Mouse (Mus musculus) embryonic facial prominence, embryonic 13.5 days (tissue): Measurements from ENCODE around the gene Narfl. TPM values are rescaled to one million over a fixed set of nuclear protein-coding genes. Genes with fewer than 3 reads are reported as not detected.

Experiments used
- ATAC-seq: fragments of 200-750 bp; cut with Nextera tagmentation; 2 replicates; pipeline ENCODE4 v1.8.0; 2017; ENCODE audit warnings: low read depth; ENCODE audit not compliant: insufficient number of reproducible peaks, insufficient read depth, low FRiP score, low TSS enrichment
- H3K27ac ChIP-seq: fragments of 300-500 bp; sonication (generic); 2 replicates; pipeline ENCODE4 v1.5.1; 2015; ENCODE audit warnings: moderate library complexity, mild to moderate bottlenecking, inconsistent platforms
- H3K27me3 ChIP-seq: fragments of 300-500 bp; sonication (generic); 2 replicates; pipeline ENCODE4 v1.6.1; 2015; ENCODE audit warnings: mild to moderate bottlenecking, inconsistent platforms
- H3K36me3 ChIP-seq: fragments of 300-500 bp; sonication (generic); 2 replicates; pipeline ENCODE4 v1.6.1; 2015; ENCODE audit warnings: mild to moderate bottlenecking, inconsistent platforms
- H3K4me1 ChIP-seq: fragments of 300-500 bp; sonication (generic); 2 replicates; pipeline ENCODE4 v1.6.1; 2015; ENCODE audit warnings: inconsistent platforms
- H3K4me2 ChIP-seq: fragments of 300-500 bp; sonication (generic); 2 replicates; pipeline ENCODE4 v1.6.1; 2015; ENCODE audit warnings: moderate library complexity, mild to moderate bottlenecking, inconsistent platforms
- H3K4me3 ChIP-seq: fragments of 300-500 bp; sonication (generic); 2 replicates; pipeline ENCODE4 v1.5.1; 2015; ENCODE audit warnings: mild to moderate bottlenecking, inconsistent platforms
- H3K9ac ChIP-seq: fragments of 300-500 bp; sonication (generic); 2 replicates; pipeline ENCODE4 v1.6.1; 2015; ENCODE audit warnings: mild to moderate bottlenecking, inconsistent platforms
- H3K9me3 ChIP-seq: fragments of 300-500 bp; sonication (generic); 2 replicates; pipeline ENCODE4 v1.6.1; 2016; ENCODE audit warnings: inconsistent platforms
- WGBS: fragments of 180-500 bp; shearing (Covaris S2); methylation state at CpG from one replicate; pipeline ENCODE4 v1.1.7; 2015; ENCODE audit warnings: mixed read lengths; 5-methylcytosine and 5-hydroxymethylcytosine counted together
- polyA plus RNA-seq: library from polyadenylated mRNA; unstranded; fragments of >200 nt; fragmentation: Nextera tagmentation; extraction: Ambion mirVana; gene quantifications from 2 replicates; pipeline ENCODE4 v1.2.1, GENCODE M21; 2015

Gene Narfl
- polyA plus RNA-seq, 1 experiment from 2014 or later, result 24.9 TPM

- Histone ChIP-seq H3K4me3 (no peak overlapping the region), H3K36me3 (no peaks in the 10 kb centered on the region), H3K27me3 (0 out of 2 replicates have a peak, but pooled peaks cover 3% of the 10 kb centered on the region), H3K9ac (no peak overlapping the region), H3K27ac (no peak overlapping the region), H3K4me2 (no peak overlapping the region), H3K4me1 (peaks cover 8% of the 10 kb centered on the region), H3K9me3 (no peaks in the 10 kb centered on the region)
- WGBS, result 94% methylated on average over 4 of the region's 4 CpGs
- ATAC-seq, result no peak
Observed at GRCm38 (mm10) chr17:25748238-25748637, 25.3 kb upstream of the Narfl start.

DNA sequence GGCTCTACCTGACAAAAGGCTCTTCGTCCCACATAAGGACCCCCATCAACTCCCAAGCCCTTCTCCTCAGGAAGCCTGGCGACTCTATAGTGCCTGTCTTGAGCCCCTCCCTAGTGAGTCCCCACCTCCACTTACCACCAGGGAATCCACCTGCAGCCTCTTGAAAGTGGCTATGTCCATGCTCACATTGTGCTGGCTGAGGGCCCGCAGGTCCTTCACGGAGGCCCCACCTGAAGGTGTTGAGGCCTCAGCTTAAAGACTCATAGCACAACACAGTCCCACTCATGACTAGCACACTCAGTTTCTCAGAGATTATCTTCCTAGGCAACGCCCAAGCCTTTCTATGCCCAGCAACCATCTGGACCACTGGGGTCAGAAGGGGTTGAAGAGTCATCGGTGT, 24.3 kb upstream of the Narfl start:
- Histone ChIP-seq H3K4me3 (no peak overlapping the region), H3K9me3 (no peaks in the 10 kb centered on the region), H3K27me3 (0 out of 2 replicates have a peak, but pooled peaks cover 3% of the 10 kb centered on the region), H3K27ac (no peak overlapping the region), H3K36me3 (no peaks in the 10 kb centered on the region), H3K4me2 (no peak overlapping the region), H3K4me1 (peaks cover 8% of the 10 kb centered on the region), H3K9ac (no peak overlapping the region)
- ATAC-seq, result no peak
- 77% methylated on average over 6 of the region's 6 CpGs for WGBS

- Histone ChIP-seq H3K4me2 (no peak overlapping the region), H3K4me1 (peaks cover 12% of the 10 kb centered on the region), H3K36me3 (no peaks in the 10 kb centered on the region), H3K4me3 (no peak overlapping the region), H3K9me3 (no peaks in the 10 kb centered on the region), H3K9ac (peak overlapping the region; percentile 54), H3K27ac (no peak overlapping the region), H3K27me3 (0 out of 2 replicates have a peak, but pooled peaks cover 3% of the 10 kb centered on the region)
- 37% methylated on average over 5 of the region's 5 CpGs for WGBS
- no peak for ATAC-seq
Observed at GRCm38 (mm10) chr17:25751446-25751845, 22.1 kb upstream of the Narfl start.

DNA sequence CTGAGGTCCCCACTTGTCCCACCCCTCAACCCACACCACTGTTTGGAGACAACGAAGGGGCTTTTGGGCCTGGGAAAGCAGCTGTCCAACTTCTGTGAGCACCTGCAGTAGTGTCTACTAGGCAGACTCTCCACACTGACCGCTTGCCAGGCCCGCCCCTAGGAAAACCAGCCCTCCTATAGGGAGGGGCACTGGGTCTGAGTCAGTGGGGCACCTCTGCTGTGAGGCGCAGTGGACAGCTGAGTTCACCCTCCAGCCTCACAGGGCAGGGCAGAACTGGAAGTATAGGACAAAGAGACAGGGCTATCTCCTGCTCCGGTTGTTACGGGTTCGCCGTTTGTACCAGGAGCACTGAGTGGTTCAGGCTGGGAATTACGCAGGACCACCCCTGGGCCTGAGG, 19.3 kb upstream of the Narfl start, which contains the start of gene Msln:
Gene Msln, minus strand, starts transcription at position 138 of the 400 bp plus-strand sequence.
- H3K4me3 ChIP-seq, result no peak within 1 kb of the TSS
- 83% methylated on average over 9 of the region's 9 CpGs for WGBS
- H3K27ac ChIP-seq, result no peak within 1 kb of the TSS
- H3K9ac ChIP-seq, result peak within 1 kb of the TSS; percentile 21; the same call in 1 of the 2 replicates
- H3K36me3 ChIP-seq, result no peaks in the 10 kb centered on the region
- H3K4me2 ChIP-seq, result no peak within 1 kb of the TSS
- H3K4me1 ChIP-seq, result peaks cover 12% of the 10 kb centered on the region
- ATAC-seq, result no peak
- no peaks in the 10 kb centered on the region for H3K27me3 ChIP-seq
- no peaks in the 10 kb centered on the region for H3K9me3 ChIP-seq

DNA sequence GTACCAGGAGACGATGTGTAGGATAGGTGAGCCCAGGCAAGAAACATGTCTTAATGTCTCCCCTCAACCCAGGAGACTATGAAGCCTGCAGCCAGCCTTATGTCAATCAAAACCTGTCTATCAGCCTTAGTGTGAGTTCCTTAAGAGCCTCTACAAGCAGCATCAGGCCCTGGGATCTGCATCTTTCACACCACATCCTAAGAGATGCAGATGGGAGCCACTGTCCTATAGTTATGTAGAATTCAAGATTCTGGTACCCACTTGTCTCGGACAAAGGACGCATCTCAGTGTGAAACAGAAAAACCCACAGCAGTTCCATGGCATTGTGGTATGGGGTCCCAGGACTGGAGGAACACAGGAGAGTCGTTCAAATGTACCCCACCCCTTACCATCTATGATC, 18.5 kb upstream of the Narfl start:
- Histone ChIP-seq H3K4me1 (peaks cover 12% of the 10 kb centered on the region), H3K36me3 (no peaks in the 10 kb centered on the region), H3K9ac (peak overlapping the region; percentile 21; the same call in 1 of the 2 replicates), H3K27me3 (no peaks in the 10 kb centered on the region), H3K27ac (no peak overlapping the region), H3K4me3 (no peak overlapping the region), H3K9me3 (no peaks in the 10 kb centered on the region), H3K4me2 (no peak overlapping the region)
- 77% methylated on average over 4 of the region's 4 CpGs for WGBS
- no peak for ATAC-seq

DNA sequence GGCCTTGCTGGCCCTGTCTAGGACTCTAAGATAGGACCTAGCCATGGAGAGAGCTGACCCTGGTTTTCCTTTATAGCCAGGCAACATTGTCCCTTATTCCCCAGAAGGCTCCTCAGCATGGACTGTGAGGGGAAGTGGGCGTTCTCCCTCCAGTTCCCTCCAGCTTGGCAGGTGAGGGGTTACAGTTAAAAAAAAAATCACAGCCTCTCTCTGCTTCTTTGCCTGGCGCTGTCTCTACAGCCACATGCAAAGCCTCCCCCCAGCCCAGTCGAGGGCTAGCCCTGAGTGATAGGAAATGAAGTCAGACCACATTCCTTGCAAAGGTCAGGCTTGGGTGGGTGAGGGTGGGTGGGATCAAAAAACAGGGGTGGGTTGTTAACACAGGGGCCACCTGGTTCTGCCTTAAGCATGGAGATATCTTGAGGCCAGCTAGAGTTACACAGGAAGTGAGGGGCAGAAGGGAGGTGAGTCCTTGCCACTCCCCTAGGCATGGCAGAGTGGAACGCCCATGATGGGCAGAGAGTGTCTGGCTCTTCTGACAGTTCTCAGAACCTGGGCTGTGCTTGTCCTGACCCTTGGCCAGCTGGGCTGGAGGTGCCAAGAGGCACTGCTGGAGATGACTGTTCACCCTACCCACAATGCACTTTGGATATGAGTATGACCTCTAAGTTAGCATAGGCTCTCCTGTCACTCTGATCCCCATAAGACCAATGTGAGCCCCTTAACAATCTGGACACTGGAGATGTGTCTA, 17.8 kb upstream of the Narfl start:
- Histone ChIP-seq H3K9ac (no peak overlapping the region), H3K4me2 (no peak overlapping the region), H3K27ac (no peak overlapping the region), H3K4me1 (peaks cover 12% of the 10 kb centered on the region), H3K36me3 (no peaks in the 10 kb centered on the region), H3K9me3 (no peaks in the 10 kb centered on the region), H3K27me3 (no peaks in the 10 kb centered on the region), H3K4me3 (no peak overlapping the region)
- 24% methylated on average over 4 of the region's 4 CpGs for WGBS
- no peak for ATAC-seq

DNA sequence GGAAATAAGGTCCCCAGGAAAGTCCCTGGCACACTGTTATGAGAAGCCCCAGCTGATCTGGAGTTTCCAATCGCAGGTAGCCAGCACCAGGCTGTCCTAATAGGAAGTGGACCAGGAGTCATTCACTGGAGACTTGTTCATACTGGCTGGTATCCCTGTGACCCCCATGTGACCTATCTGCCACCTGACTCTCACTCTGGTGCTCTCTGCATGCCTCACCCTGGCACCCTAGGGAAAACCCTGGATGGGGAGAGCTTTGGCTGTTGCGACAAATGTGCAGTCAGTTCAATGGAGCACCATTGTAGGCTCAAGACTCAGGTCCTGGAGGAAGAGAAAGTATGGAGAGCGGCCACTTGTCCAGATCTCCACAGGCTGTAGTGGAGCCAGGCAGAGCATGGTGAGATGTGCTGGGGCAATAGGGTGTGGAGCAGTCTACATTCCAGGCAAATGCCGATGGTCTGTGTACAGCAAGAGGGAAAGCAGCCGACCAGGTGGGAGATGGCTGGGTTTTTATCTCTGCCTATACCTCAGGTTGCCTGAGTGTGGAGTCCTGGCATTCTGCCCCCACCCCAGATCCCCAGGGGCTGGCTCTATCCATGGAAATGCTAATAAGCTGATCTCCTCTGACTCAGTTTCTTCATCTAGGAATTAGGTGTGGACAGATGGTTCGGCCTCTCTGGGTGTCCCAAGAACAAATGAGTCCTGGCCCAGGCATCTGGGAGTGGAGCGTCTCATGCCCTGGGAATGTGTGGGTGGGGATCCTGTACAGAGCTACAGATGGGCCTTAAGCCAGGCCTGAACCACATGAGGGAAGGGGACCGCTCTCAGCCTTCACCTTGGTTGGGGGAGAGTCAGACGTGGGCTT, 17.0 kb upstream of the Narfl start:
- Histone ChIP-seq H3K9ac (no peak overlapping the region), H3K4me3 (no peak overlapping the region), H3K36me3 (no peaks in the 10 kb centered on the region), H3K27ac (no peak overlapping the region), H3K4me1 (peaks cover 5% of the 10 kb centered on the region), H3K9me3 (no peaks in the 10 kb centered on the region), H3K27me3 (no peaks in the 10 kb centered on the region), H3K4me2 (no peak overlapping the region)
- no peak for ATAC-seq
- 76% methylated on average over 9 of the region's 9 CpGs for WGBS

GRCm38 (mm10) chr17:25757691-25758090, 15.9 kb upstream of the Narfl start:
- H3K36me3 ChIP-seq, result no peaks in the 10 kb centered on the region
- no peak for ATAC-seq
- H3K27ac ChIP-seq, result no peak overlapping the region
- no peaks in the 10 kb centered on the region for H3K9me3 ChIP-seq
- H3K9ac ChIP-seq, result no peak overlapping the region
- no peaks in the 10 kb centered on the region for H3K27me3 ChIP-seq
- 54% methylated on average over 3 of the region's 3 CpGs for WGBS
- 0 out of 2 replicates have a peak, but pooled peaks cover 4% of the 10 kb centered on the region for H3K4me1 ChIP-seq
- no peak overlapping the region for H3K4me3 ChIP-seq
- no peak overlapping the region for H3K4me2 ChIP-seq

- 78% methylated on average over 8 of the region's 8 CpGs for WGBS
- no peak overlapping the region for H3K4me2 ChIP-seq
- ATAC-seq, result no peak
Observed at GRCm38 (mm10) chr17:25760148-25760547, 13.4 kb upstream of the Narfl start.

GRCm38 (mm10) chr17:25761561-25761970, 12.0 kb upstream of the Narfl start:
- no peak overlapping the region for H3K4me3 ChIP-seq
- H3K27me3 ChIP-seq, result no peaks in the 10 kb centered on the region
- WGBS, result 43% methylated on average over 4 of the region's 4 CpGs
- no peak for ATAC-seq
- H3K36me3 ChIP-seq, result no peaks in the 10 kb centered on the region
- no peaks in the 10 kb centered on the region for H3K9me3 ChIP-seq
- H3K4me1 ChIP-seq, result no peaks in the 10 kb centered on the region
- no peak overlapping the region for H3K27ac ChIP-seq
- no peak overlapping the region for H3K4me2 ChIP-seq
- no peak overlapping the region for H3K9ac ChIP-seq

More at GRCm38 (mm10) chr17:25760148-25760547, 13.4 kb upstream of the Narfl start:
- no peaks in the 10 kb centered on the region for H3K36me3 ChIP-seq
- H3K9ac ChIP-seq, result no peak overlapping the region
- H3K4me3 ChIP-seq, result no peak overlapping the region
- H3K9me3 ChIP-seq, result no peaks in the 10 kb centered on the region
- H3K4me1 ChIP-seq, result 0 out of 2 replicates have a peak, but pooled peaks cover 4% of the 10 kb centered on the region
- H3K27ac ChIP-seq, result no peak overlapping the region
- no peaks in the 10 kb centered on the region for H3K27me3 ChIP-seq

DNA sequence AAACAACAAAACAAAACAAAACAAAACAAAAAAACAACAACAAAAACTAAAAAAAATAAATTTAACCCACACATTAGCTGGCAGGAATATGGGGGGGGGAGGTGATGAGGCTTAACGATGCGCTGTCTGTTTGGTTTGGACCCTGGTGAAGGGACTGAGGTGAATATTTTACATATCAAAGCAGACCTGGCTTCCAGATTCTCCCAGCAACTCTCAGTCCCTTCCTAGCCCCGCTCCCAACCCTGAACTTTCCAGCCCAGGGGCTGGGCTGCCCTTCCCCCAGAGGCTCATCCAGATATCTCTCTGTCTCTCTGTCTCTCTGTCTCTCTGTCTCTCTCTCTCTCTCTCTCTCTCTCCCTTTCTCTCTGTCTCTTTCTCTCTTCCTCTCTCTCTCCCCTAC, 11.0 kb upstream of the Narfl start:
- no peaks in the 10 kb centered on the region for H3K4me1 ChIP-seq
- H3K4me3 ChIP-seq, result no peak overlapping the region
- no peak overlapping the region for H3K9ac ChIP-seq
- no peaks in the 10 kb centered on the region for H3K9me3 ChIP-seq
- H3K27me3 ChIP-seq, result peaks cover 2% of the 10 kb centered on the region; the same call in 1 of the 2 replicates
- H3K27ac ChIP-seq, result no peak overlapping the region
- no peaks in the 10 kb centered on the region for H3K36me3 ChIP-seq
- 43% methylated on average over 3 of the region's 3 CpGs for WGBS
- ATAC-seq, result no peak
- no peak overlapping the region for H3K4me2 ChIP-seq
